Mouse (Mus musculus) heart, adult 18-20 months (tissue): ENCODE measurements at regions not wholly inside any gene's neighbourhood (a gene's known extent, or its start where the extent isn't known, plus 50 kb on each side); places are given as distances from the start of the nearest gene placed in this dataset.
A peak's percentile ranks its signal among the peaks of the same experiment; 100 is the strongest.

Experiments
- DNase-seq, 2 experiments: peaks; one replicate each; pipeline ENCODE4 v3.0.0; 2021 to 2022; ENCODE audit warnings: mixed read lengths in 1 of 2

DNA sequence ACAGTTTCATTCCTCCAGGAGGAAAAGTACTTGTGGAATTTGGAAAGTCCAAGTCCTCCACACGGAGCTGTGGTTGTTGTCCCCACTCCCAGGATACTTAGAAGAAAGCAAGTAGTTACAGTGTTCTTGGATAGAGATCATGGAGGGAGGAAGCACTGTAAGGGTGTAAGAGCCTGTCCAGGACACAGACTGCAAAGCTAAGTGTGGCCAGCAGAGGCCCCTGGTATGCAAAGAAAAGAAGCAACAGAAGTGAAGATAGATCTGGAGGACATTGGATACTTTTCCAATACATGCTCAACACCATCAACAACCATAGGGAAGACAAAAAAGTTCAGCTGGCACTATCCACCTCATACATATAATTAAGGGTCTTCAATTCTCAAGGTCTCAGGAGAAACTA lies 197.4 kb downstream of the Meis1 start:
- peak; percentile 31 to 52 for DNase-seq

DNA sequence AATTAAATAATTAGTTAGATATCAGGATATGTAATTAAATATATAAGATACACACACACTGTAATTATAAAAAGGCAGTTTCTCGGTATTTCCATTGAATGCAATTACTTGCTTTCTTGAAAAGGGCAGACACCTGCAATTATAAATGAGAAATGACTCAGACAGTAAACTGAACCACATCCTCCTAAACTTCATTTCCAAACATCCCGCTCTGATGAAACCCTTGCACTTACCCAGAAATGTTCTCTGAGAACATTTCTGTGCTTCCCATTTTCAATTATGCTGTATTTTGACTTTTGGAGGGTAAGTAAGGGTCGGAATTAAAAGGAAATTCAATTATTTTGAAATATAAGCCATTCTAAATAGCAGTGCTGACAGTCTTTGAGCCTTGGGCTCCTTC lies 204.7 kb downstream of the Meis1 start:
- DNase-seq: no peak

DNA sequence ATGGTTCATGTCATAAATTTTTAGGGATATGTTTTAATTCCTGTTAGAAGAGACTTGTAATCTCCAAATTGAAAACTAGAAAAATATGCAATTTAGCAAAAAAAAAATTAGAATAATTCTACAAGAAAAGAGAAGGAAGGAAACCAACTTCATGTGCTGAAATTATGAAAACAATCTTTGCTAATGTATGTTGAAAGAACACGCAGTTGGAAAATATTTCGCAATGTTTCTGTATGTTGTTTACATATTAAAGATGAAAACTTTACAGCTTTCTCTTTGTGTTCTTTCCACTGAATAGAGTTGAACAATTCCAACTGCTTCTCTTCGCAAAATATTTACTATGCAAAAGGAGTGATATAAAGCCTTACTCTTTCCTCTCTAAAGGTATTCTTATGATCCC lies 251.3 kb downstream of the Meis1 start:
- DNase-seq: no peak

DNA sequence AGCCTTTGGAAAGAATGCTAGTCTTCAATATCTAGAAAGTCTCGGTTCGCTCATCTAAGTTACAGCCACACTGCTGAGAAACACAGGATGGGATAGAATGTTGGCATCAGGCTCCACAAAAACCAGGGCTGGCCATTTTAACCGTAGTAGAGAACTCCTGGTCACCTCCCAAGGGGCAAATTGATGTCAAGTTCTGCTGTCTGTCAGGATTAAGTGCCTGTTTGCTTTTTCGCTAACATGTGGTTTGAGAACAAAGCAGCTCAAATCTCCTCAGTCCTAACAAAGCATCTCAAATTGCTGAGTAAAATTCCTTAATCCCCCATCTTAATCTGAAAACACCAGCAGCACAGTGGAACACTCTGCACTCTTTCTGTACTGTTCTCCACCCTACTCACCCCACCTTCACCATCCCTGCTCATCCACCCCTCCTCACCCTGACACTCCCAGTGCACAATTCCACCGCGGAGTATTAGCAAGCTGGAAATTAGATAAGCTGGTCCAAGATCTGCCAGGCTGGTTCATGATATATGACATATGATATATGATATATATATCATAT lies 252.2 kb downstream of the Meis1 start:
- DNase-seq: no peak

DNA sequence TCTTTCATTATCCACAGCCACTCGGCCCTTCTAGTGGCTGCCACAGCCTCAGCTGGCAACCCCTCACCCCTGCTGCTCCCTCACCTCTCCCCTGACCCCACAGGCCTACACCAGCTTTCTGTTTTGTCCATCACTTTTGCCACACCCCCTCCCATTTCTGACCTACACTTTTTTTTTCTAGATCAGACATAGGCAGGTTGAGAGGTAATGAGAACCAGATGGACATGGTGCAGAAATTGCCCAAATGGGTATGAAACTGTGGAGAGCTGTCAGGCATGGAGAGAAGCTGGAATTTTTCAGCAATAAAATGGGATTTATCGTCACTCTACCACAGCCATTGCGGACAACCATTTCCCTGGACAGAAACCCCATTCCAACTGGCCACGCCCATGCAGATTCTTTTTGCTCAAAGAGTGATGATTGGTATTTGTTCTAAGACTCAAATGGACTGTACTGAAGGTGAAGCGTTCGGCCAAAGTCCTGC lies 260.2 kb downstream of the Meis1 start:
- no peak for DNase-seq

DNA sequence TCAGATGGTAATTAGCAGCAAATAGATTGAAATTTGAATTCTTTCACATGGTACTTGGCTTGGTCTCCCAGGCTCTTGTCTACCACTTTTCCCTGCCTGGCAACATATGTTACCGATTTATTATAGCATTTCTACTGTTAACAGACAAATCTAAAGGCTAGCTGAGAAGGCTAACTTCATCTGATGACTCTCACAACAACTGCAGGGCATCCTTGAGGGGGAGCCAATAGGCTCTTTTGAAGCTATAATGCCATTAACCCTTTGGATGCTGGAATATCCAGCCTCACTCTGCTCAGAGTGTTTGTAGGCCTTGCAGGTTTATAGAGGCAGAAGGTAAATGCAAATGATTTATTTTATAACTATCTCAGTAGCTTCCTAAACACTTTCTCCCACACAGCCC lies 262.2 kb downstream of the Meis1 start:
- no peak for DNase-seq

DNA sequence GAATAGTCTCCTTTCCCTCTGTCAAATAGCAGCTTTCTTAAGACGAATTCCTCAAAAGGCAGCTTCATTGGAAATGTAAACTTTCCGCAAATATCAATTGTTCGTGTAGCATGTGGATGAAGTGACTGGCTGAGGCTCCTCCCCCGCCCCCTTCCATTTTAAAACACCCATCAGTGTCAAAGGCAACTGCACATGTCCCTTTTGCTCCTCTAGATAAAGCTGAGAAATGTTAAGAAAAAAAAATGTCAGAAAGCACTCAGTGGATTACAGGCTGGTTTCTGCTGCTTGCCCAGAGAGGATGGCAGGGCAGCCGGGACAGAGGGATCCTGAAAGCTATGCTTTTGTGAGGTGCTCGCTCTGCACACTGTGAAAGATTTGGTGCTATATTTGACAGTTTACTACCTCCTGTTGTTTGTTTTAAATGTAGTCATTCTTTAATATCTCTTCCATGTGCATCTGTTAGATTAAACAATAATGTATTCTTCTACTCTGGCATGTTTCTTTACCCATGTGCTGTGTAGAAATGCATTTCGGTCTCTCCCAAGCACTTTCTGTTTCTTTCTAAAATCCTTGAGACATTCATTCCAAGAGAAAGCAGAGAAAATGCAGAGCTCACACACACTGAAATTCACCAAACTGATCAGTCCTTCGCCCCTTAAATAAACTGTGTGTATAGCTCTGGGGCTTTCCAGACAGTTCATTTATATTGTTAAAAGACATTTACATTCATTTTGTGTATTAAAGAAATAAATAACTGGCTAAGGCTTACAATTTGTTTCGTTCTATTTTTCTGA lies 263.9 kb downstream of the Meis1 start:
- no peak for DNase-seq

DNA sequence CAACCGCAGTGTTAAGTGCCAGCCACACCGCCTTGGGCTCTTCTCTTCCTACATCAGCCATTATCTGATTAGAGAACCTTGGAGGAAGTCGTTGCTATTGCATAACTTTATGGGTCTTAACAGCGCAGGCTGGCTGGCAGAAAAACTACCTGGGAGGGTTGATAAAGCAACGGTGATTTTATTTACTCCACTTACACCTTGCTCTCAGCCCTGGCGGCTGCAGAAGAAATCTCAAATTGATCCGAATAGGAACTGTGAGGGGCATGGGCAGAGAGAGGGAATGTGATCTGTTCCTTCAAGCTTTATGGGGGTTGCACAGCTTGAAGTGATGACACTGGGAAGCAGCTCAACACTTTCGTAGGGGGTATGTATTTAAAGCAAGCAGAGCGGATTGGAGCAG lies 264.9 kb downstream of the Meis1 start:
- DNase-seq: no peak

DNA sequence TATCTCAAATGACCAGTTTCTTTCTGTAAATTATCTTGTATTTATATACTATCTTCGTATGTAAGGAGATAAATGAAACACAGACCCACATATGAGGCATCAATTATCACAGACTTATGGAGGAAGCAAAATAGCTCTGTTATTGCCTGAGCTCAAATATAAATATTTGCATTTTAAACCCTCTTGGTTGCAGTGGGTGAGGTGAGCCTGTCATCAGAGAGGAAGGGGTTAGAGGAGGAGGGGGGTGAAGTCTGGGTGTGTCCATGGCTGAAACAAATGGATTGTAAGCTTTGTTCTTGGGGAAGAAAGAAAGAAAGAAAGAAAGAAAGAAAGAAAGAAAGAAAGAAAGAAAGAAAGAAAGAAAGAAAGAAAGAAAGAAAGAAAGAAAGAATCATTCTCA lies 265.5 kb downstream of the Meis1 start:
- no peak for DNase-seq

DNA sequence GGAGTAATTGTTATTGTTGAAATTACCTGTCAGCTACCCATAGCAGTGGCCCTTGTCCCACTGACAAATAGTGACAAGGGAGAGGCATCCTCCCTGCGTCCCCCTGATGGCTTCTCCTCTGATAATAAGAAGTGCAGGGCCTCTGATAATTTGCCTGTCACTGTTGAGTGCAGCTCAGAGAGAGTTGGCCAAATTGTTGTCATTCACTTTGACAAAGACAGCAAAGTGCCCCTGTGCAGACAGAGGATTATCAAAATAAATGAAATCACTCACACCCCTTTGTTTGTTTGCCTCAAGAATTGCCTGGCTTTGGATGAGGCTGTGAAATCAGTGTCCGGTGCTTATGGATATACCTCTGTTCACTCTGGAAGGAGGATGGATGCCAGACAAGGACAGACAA lies 266.3 kb downstream of the Meis1 start:
- DNase-seq: no peak

DNA sequence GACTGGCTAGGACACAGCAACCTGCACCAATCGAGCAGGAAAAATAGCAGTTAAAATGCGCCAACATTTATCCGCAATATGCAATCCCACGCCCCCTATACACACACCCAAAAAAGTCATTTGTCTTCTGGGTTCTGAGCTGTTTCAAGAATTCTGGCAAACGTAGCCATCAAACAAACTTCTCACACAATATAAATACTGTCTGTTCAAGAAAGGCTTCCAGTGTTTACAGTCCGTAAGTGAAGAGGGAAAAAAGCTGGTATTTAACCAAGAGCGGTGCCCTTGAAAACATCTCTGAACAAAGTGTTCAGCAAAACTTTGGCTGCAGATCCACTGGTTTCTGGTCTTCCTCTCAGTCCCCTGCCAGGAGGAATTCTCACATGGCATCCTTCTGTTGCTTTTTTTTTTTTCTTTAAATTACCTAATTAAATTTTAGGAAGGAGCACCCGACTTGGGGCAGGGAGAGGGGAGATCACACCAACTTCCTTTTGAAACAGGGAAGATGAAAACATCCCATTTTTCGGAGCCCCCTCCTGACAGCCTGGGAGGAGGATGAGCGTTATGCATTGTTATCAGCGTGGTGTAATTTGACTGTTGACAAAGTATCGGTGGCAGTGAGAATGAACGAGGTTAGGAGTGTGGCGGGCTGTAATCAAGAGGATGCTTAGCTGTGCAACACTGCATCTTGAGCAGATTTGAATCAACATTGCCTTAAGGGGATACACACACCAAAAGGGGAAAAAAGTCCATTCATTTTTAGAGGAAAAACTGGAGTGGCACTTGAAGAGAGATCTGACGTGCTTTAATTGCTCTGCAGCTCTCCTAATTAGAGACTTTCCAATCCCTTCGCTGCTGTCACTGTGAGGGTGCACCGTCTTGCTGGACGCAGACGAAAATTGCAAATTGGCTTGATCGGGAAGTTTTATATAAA lies 267.6 kb downstream of the Meis1 start:
- DNase-seq: no peak

DNA sequence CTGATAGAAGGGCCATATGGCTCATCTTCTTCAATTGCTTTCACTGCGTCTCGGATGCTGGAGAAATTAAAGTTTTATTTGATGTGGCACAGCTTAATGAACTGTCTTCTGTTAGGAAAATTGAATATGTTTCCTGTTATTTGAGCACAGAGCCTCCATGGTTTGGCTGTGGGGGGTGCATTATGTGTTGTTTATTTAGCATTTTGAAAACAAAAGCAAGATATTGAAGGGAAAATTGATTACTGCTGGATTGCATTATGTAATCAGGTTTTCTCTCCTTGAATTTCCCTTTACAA lies 268.8 kb downstream of the Meis1 start:
- DNase-seq: no peak

DNA sequence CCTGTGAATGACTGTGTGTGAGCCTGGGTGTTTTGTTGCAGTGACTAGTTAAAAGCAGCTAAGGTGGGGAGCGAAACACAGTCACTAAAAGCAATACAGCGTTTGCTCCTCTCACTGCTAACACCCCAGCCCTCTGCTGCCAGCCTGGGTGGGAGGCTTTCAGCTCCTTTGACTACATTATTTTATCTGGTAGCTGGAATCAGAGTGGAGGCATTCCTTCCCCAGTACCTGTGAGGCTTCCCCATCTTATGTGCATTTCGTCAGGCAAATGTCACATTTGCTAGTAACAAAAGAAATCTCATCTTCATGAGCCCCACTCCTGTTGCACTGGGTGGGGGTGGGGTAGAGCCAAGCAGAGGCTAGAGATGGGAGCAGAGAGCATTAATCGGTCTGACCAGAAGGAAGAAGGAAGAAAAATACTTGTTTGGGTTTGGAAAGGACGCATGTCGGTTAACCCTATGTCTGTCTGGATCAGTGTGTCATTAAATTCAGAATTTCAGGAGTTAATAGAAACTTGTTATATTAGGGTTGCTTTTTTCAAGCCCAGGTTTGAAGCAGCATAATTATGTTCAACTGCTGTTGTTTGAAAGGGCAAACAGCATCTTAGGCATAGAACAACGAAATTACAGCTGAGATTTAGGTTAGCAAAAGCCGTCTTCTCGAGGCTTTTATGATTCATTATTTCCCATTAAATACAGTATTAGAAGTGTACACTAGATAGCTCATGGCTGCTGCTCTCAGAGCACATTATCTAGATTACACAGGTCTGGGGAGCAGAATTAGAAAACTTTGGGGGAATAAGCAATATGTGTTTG lies 269.3 kb downstream of the Meis1 start:
- DNase-seq: no peak

DNA sequence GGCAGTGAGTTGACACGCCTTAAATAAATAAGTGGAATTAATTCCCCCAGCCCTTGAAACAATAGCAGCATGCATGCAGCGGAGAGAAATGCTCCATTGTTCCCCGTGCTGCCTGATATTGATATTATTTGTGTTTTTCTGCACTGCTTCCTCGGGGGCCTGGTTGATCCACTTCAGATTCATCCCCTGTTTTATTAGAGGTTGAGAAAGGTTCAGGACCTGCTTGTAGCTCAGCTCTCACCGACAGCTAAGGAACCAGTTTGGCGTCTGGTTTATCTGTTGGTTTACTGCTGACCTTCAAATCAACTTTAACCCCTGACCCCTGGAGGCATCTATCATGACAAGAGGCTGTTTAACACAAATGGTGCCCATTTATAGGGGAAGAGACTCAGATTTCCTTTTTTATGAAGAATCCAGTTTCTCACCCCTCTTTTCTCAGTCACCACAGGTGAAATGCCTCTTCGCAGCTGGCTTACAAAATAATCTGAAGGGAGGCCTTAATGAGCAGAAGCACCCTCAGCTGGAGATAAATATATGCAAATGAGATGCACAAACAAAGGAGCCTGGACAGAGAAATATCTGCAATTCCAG lies 270.8 kb downstream of the Meis1 start:
- DNase-seq: no peak

DNA sequence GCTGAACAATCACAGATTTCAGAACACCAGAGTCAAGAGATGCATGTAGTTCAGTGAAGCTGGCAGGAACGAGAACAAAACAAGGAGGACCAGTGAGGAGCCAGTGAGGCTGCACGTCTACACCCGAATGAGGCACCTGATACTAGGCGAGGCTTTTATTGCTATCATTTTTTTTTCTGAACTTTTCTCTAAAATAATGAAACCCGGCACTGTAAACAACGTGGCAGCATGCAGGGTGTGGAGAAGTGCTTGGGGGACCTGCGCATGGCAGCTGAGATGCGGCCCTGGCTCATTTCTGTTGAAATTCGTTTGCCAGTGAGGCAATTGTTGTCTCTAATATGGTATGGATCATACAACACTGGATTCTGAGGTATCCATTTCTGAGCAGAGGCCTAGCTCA lies 271.4 kb downstream of the Meis1 start:
- no peak for DNase-seq

DNA sequence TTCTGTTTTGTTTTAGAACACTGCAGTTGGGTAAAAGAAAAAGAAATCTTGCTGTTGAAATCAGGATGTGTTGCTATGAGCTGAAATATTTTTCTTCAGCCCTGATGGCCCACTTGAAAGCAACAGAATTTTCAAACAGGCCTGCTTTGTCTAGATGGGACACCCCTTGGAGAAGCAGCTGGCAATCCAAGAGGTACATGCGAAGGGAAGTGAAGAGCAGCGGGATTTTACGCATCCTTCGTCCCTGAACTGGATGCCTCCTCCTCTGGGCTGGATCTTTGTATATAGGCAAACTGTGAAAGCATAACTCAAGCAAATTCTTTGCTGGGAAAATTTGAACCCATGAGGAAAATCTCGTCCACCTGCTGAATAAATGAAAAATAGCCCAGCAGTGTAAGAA lies 272.3 kb downstream of the Meis1 start:
- no peak for DNase-seq

DNA sequence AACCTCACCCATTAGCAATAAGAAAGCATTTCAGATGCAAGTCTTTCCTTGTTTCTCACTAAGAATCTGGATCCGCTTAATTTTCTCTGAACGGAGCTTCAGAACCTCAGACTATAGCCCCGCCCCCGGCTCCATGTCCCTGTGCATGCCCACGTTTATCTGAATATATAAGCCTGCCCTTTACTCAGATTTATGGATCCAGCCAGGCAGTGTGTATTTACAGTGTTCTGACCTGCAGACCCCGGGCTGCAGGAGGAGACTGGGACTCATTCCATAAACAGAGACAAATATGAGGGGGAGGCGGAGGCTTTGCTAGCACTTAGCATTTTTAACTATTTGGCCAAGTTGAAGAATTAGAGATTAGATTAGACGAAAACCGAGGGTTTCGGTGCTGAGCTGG lies 272.9 kb downstream of the Meis1 start:
- peak; percentile 2 to 5 for DNase-seq

DNA sequence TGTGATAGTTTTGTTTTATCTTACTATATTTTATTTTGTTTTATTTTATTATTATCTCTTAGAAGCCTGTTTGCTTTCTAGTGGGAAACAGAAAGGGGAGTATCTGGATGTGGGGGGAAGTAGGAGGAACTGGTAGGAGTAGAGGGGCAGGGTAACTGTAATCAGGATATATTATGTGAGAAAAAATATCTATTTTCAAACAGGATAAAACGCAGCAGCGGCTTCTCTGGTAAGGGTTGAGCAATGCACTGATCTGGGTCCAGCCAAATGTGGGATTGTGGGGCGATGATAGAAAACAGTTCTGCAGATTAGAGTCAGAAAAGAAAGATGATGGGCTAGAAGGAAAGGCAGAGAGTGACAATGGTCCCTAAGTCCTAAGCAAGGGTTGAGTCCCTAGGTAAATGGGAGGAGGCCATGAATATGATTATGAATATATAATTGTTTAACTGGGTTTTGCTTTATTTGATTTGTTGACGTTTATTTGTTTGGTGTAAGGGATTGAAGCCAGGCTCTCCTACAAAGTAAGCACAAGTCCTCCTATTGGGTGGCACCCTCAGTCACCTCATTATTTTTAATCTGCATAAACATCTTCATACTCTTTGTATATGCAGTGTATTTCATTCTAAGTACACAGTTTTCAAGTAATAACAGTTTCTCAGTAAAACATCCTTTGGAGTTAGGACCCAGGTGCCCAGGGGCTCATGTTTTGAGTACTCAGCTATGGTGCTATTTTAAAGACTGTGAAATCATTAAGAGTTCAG lies 283.7 kb downstream of the Meis1 start:
- DNase-seq: no peak

DNA sequence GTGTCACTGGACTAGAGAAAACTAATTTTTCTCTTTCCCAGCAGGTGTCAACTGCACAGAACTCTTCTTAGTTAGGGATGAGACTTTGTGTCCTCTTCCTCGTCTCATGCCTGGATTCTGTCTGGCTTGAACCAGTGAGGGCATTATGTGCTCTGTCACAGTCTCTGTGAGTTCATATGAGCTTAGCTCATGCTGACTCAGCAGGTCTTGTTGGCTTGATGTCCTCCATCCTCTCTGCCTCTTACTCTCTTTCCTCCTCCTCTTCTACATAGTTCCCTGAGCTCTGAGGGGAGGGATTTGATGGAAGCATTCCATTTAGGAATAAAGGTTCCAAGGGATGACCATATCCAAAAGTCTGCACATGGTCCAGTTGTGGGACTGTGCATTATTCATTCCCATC lies 284.7 kb downstream of the Meis1 start:
- no peak for DNase-seq

DNA sequence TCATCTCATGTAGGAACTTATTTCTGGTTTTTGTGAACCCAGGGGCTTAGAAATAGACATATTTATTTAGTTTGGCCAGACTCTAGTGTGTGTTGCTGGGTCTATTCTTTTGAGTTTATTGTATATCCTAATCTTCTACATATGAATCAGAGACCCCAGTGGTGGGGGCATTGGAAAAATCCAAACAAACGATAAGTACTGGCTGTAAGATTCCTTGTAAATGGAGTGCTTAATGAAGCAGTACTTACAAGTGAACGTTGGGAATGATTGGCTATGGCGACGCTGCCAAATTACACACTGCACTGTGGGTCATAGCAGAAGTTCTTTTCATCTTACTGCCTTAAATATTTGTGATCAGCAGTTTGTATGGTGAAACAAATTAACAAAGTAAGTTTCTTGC lies 289.0 kb downstream of the Meis1 start:
- no peak for DNase-seq

DNA sequence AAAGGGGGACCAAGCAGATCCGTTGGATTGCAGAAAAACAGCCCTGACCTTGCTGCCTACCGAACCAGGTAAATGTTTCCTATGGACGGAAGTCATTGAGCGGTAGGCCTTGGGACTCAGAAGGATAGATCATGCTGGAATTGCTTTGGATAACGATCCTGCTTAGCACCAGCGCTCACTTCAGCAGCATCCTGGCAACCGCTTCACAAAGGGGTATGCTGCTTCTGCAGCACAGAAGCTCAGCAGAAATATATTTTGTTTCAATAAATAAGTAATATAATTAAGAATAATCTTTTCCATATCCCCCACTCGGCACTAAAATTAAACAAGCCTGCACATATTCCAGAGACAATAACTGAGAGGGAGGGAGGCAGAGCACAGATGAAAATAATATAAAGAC lies 296.0 kb downstream of the Meis1 start:
- no peak for DNase-seq

DNA sequence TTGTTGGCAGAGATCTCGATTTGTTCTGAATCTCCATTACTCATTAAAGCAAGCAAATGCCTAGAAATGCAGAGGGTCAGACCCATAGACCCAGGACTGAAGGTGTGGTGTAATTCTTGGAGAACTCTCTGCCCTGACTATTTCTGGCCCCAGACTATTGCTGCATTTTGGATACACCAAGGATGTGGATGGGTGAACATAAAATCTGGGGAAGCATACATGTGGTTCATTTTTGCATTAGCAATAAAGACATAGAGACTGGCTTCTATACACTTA lies 303.0 kb downstream of the Meis1 start:
- DNase-seq: no peak
